Mouse (Mus musculus) bone marrow, adult 2 months (tissue): ENCODE results near the gene Mpc1.

ENCODE experiments used
- CTCF ChIP-seq: fragments of 200-500 bp; IDR thresholded peaks from 2 replicates; pipeline ENCODE4 v1.5.1; 2011; ENCODE audit warnings: low read length, control low read depth; ENCODE audit not compliant: control insufficient read depth, insufficient read depth
- POLR2A ChIP-seq: fragments of 200-500 bp; IDR thresholded peaks from 2 replicates; pipeline ENCODE4 v1.6.1; 2011; ENCODE audit warnings: low read depth, mild to moderate bottlenecking, control low read depth, low read length, borderline replicate concordance; ENCODE audit not compliant: control insufficient read depth

- TF ChIP-seq CTCF (no peak), POLR2A (no peak)
Measured at GRCm38 (mm10) chr17:8255583-8255982, 27.1 kb upstream of the Mpc1 start.
